Mouse (Mus musculus) adrenal gland (tissue): ENCODE measurements around the gene Dlx3.

ENCODE experiments used
- intact Hi-C: fragments of 180-260 bp; cut with DNase I; formaldehyde crosslinking; loops from one replicate; pipeline ENCODE4 v1.15.1; 2025

The Dlx3 gene

GRCm38 (mm10) chr11:95088286-95088685, 31.6 kb upstream of the Dlx3 start:
- intact Hi-C loops = no loop called here

DNA sequence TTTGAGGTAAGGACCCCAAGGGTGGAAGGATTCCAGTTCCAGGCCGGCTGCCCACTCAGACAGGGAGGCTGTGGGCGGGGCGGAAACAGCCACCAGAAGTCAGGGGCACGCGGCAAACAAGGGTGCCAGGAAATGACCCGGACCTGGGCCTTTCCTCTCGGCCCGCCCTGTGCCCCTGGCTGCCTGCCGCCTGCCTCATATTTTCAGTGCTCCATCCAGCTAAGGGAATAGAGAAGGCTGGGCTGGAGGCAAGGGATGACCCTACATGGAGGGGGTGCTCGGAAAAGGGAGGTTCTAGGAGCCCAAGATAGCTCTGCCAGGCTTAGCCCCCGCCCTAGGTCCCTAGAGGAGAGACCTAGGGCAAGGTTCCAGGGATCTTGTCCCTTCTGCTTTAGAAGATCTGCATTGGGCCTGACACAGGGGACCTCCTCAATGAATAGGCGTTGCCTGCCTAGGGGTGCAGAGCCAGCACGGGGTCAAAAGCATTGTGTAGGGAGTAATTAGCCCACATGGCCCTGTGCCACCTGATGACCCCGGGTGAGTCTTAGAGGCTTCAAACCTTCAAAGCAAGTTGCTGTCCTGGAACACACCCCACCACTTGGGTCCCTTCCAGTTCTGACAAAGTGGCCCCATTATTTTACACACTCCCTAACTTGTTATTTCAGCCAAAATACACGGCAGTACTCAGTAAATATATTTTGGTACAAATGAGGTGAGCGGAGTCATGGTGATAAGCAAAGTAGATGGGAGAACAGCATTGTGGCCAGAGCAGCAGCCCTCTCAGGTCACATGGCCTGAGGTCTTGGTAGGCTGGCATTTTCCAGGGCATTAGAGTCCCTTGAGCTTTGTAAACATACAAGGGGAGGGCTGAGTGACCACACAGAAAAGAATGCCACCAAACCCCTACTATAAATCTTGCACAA, 30.8 kb upstream of the Dlx3 start:
- intact Hi-C loops = no loop called here

DNA sequence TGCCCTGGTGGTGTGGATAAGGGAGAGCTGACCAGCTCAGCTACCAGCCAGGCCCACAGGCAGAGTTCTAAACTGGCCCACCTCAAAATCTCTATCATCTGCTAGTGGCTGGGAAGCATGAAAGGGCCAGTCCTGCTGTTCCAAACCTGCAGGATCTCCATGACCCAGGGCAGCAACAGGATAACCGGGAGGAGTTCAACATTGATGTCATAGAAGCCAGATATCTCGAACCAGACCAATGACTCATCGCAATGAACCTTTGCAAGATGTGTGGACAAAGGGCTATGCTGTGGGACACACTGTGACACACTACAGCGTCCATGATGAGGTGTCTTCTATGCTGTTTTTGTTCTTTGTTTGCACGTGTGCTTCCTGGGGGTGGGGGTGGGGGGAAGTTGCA, 26.8 kb upstream of the Dlx3 start:
- intact Hi-C loops = no loop called here

DNA sequence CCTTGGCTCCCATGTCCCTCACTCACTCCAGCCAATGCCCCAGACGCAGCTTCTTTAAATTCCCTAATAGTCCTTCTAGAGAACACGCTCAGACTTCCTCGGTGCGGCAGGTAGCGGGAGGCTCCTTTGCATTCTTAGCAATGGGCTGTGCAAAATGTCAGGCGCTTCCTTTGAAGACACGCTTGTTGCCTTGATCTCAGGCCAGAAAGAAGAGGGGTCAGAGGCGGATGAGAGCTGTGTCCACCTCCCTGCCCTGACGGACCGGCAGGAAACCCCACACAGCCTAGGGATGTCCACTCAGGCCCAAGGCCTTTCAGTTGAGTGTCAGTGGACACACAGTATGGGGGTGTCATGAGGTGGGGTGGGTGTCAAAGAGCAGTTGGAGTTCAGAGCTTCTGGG, 24.3 kb upstream of the Dlx3 start:
- intact Hi-C loops = no loop called here

GRCm38 (mm10) chr11:95096608-95097373, 23.1 kb upstream of the Dlx3 start:
- intact Hi-C loops = no loop called here

DNA sequence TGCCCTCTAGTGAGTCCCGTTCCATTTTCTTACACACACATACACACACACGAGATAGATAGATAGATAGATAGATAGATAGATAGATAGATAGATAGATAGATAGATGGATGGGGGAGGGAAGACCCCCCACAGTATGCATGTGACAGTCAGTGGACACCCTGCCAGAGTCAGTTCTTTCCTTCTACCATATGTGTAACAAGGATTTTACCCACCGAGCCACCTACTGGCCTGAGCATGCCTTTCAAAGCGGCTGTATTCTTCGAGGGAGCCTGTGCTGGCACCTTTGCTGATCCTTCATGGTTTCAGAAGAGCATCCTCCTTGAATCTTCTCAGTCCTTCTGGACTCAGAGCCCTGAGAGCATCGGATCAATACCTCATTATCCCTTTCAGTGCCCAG, 22.0 kb upstream of the Dlx3 start:
- intact Hi-C loops = no loop called here

GRCm38 (mm10) chr11:95098346-95099095, 21.4 kb upstream of the Dlx3 start:
- intact Hi-C loops = no loop called here

DNA sequence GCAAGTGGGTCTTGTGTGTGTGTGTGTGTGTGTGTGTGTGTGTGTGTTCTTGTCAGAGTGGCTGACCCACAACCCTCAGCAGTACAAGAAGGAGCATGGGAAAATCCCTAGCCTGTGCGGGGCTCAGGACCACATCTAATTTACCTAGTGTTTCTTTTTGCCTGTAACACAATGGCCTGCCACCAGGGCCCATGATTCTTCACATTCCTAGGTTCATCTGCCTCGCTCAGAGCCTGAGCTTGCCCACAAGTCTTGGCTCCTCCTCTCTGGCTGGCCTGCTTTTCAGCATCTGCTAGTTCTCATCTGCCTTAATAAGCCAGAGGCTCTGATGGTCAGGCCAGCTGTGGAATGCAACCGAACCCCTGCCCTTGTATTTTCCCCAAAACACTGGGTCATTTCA, 19.5 kb upstream of the Dlx3 start:
- intact Hi-C loops = no loop called here

DNA sequence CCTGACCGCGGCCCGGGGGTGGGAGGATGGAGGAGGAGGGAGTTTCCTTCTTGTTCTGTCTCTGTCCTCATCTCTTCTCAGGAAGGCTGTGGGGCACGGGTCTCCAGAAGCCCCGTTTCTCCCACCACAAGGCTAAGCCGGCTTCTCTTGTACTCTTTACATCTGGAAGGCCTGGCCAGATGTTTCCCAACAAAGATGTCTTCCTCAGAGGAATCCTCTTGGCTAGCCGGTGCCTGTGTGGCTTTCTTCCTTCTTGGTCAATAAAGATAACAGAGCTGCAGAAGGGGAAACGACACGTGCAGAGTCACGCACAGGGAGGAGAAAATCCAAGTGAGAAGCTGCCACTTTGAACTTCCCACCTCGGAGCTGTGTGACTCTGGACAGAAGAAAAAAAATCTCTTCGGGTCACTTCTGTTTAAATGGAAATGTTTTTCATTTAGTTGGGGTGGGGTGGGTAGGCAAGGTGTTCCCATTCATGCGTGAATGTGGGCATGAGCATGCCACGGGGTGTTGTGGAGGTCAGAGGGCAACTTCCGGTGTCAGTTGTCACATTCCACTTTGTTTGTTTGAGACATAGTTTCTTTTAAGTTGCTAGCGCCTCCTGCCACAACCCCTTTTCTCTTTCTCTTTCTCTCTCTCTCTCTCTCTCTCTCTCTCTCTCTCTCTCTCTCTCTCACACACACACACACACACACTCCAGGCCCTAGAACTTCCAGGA, 18.7 kb upstream of the Dlx3 start:
- intact Hi-C loops = no loop called here

DNA sequence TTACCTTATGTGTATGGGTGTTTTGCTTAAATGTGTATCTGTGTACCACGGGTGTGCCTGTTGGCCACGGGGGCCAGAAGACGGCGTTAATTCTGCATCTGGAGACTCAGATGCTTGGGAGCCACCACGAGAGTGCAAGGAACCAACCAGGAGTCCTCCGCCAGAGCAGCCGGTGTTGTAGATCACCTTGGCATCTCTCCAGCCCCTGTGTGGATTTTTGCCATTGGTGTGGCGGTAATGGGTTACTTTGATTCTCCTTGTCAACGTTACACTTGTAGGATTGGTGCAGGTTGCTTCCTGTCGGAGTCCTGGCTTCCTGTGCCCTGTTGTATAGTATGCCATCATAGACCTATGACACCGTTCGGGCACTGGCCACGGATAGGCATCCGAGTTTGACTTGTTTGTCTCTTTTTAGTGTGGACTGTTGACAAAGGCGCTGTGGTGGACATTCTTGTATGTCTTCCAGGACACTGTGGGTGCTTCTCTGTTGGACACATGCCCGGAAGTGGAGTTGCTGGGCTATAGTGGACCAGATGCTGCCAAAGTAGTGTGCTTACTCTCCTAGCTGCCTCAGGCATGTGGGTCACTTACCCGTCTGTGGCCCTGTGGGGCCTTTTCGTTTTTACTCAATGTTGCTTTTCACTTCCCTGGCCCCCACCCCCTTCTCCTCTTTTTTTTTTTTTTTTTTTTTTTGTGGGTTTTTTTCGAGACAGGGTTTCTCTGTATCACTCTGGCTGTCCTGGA, 17.6 kb upstream of the Dlx3 start:
- intact Hi-C loops = no loop called here

DNA sequence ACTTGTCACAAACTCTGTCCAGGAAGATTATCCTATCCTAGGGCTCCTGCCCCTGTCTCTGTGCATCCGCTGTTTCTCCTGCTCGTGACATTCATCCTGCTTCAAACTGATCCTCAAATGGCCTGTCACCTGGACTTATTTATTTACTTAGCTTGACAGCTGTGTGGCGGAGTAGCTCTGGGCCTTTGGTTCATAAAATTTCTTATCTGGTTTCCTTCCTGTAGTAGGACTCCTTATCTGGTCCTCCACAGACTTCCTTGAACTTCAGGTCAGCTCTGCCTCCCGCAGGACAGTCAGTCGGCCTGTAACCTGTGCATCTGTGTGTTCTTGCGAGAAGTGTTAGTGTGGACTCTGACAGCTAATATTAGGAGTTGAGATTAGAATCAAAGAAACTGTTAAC, 15.7 kb upstream of the Dlx3 start:
- intact Hi-C loops = no loop called here

GRCm38 (mm10) chr11:95105274-95105874, 14.5 kb upstream of the Dlx3 start:
- intact Hi-C loops = loop anchor here (5.0 kb wide), 1 partner anchor 168 kb away; the partner anchor contains the start of gene Col1a1

- intact Hi-C loops = loop anchor here (1.0 to 5.0 kb wide), 3 partner anchors 30 to 169 kb away; partner anchors contain the start of genes Col1a1 and Itga3
These were observed 13.3 kb upstream of the Dlx3 start for GRCm38 (mm10) chr11:95106440-95107236.

DNA sequence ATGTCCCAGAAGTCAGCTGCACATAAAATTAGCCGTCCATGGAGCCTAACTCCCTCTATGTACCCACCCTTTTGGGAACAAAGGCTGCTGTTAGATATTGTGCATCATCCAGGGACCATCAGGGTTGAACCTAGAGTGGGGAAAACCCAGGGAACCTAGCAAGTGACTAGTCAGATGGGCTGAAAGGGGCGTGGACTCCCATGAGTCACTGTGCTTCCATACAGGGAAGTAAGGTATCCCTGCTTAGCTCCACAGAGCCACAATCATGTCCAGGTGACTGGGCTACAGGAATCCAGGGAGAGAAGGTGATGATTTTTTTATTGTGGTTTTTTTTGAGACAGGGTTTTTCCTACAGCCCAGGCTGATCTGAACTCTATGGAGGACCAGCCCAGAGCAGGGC, 10.9 kb upstream of the Dlx3 start:
- intact Hi-C loops = loop anchor here (5.0 kb wide), 1 partner anchor 172 kb away; the partner anchor contains the start of gene Col1a1

DNA sequence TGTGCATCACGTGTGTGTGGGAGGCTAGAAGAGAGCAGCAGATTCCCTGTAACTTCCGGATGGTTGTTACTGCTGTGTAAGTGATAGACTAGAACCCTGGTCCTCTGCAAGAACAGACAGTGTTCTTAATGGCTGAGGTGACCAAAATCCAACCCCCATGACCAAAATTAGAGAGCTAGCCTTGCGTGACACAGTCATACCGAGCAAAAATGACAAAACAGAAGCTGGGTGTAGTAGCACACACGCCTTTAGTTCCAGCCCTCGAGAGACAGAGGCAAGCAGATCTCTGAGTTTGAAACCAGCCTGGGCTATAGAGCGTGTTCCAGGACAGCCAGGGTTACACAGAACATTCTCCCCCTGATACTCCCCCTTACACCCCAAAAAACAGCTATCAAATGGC, 9.8 kb upstream of the Dlx3 start:
- intact Hi-C loops = no loop called here

- intact Hi-C loops = loop anchor here (1.0 to 5.0 kb wide), 2 partner anchors 115 to 133 kb away; no protein-coding TSS in a partner anchor
These were observed 2.9 kb upstream of the Dlx3 start for GRCm38 (mm10) chr11:95117030-95117429.

DNA sequence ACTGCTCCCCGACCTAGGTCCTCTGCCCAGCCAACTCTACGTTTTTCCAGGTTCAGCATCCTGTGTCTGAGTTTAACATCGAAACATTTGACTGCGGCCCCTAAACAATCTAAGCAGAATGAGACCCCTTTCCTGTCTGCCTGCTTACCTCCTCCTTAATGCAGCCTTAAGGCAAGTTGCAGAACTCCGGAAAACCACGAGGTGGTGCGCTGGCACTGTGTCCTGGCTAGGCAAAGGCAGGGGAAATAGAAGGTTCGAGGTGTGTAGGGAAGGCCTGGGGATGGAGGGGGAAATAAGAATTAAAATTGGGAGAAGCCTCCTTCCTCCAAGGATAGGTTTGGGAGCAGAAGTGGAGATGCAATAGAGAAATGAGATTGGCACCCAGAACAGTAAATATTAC, 1.4 kb upstream of the Dlx3 start:
- intact Hi-C loops = loop anchor here (2.0 to 5.0 kb wide), 2 partner anchors 114 to 402 kb away; no protein-coding TSS in a partner anchor

- intact Hi-C loops = no loop called here
These were observed 708 bp downstream of the Dlx3 start for GRCm38 (mm10) chr11:95120633-95121020.
